Mouse (Mus musculus) lung, postnatal 0 days (tissue): ENCODE data around the gene Ntn4.

Experiments used
- CTCF ChIP-seq: IDR thresholded peaks from 2 replicates; pipeline ENCODE4 v1.5.1; 2016; ENCODE audit warnings: antibody characterized with exemption, mild to moderate bottlenecking
- EP300 ChIP-seq: IDR thresholded peaks from 2 replicates; pipeline ENCODE4 v1.6.1; 2016; ENCODE audit warnings: antibody characterized with exemption, mild to moderate bottlenecking, control low read depth

DNA sequence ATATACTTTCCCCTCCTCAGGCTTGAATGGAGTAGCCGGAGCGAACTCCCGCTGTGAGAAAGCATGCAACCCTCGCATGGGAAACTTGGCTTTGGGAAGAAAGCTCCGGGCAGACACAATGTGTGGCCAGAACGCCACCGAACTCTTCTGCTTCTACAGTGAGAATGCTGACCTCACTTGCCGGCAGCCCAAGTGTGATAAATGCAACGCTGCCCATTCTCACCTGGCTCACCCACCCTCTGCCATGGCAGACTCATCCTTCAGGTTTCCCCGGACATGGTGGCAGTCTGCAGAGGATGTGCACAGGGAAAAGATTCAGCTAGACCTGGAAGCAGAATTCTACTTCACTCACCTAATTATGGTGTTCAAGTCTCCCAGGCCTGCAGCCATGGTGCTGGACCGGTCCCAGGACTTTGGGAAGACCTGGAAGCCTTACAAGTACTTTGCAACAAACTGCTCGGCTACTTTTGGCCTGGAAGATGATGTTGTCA is 4.0 kb downstream of the Ntn4 start:
- TF ChIP-seq CTCF (no peak), EP300 (no peak)
